Mouse (Mus musculus) layer of hippocampus, postnatal 25 days (tissue): Measurements from ENCODE around the gene Chtop. TPM values are rescaled to one million over a fixed set of nuclear protein-coding genes. Genes with fewer than 3 reads are reported as not detected.

Experiments used
- DNase-seq, 2 experiments: peaks; one replicate each; pipeline ENCODE4 v3.0.0; 2022; ENCODE audit warnings: mixed read lengths in 2 of 2, low spot score in 1 of 2; ENCODE audit errors: extremely low spot score in 1 of 2
- total RNA-seq, 2 experiments: library from RNA; stranded (reverse); gene quantifications; 2 replicates each; pipeline ENCODE4 v1.2.3; 2021

The Chtop gene
- total RNA-seq: 100 to 1,000 TPM; 159 to 166 TPM

GRCm38 (mm10) chr3:90508950-90509746, at the start of gene Chtop:
Gene Chtop, minus strand, starts transcription at chr3:90509498.
- peak; percentile 96 to 98 for DNase-seq

- DNase-seq: no peak
Measured at GRCm38 (mm10) chr3:90555954-90556353, 46.7 kb upstream of the Chtop start.

GRCm38 (mm10) chr3:90552231-90552630, 42.9 kb upstream of the Chtop start:
- DNase-seq: no peak

GRCm38 (mm10) chr3:90550421-90550790, 41.1 kb upstream of the Chtop start:
- DNase-seq: no peak

- no peak for DNase-seq
Measured at GRCm38 (mm10) chr3:90549676-90550420, 40.5 kb upstream of the Chtop start.

GRCm38 (mm10) chr3:90540904-90541303, 31.6 kb upstream of the Chtop start:
- DNase-seq: no peak

- no peak for DNase-seq
Measured at GRCm38 (mm10) chr3:90537905-90538296, 28.6 kb upstream of the Chtop start.

- peak in 1 of 2 experiments; percentile 37 for DNase-seq
Measured at GRCm38 (mm10) chr3:90537141-90537904, 28.0 kb upstream of the Chtop start, which contains the start of gene S100a16. Gene S100a16, plus strand, starts transcription at chr3:90537254.

- DNase-seq: no peak
Measured at GRCm38 (mm10) chr3:90535446-90535845, 26.1 kb upstream of the Chtop start.

GRCm38 (mm10) chr3:90531713-90532112, 22.4 kb upstream of the Chtop start:
- no peak for DNase-seq

GRCm38 (mm10) chr3:90527291-90527873, 18.1 kb upstream of the Chtop start:
- no peak for DNase-seq

GRCm38 (mm10) chr3:90526580-90526979, 17.3 kb upstream of the Chtop start, which contains the start of gene S100a14:
Gene S100a14, plus strand, starts transcription at chr3:90526856.
- no peak for DNase-seq

GRCm38 (mm10) chr3:90526076-90526475, 16.8 kb upstream of the Chtop start:
- DNase-seq: no peak

- DNase-seq: no peak
Measured at GRCm38 (mm10) chr3:90525421-90525820, 16.1 kb upstream of the Chtop start.

- no peak for DNase-seq
Measured at GRCm38 (mm10) chr3:90517711-90518110, 8.4 kb upstream of the Chtop start.

GRCm38 (mm10) chr3:90515789-90516188, 6.5 kb upstream of the Chtop start:
- no peak for DNase-seq

GRCm38 (mm10) chr3:90515242-90515641, 5.9 kb upstream of the Chtop start:
- no peak for DNase-seq

- DNase-seq: no peak
Measured at GRCm38 (mm10) chr3:90514691-90515090, 5.4 kb upstream of the Chtop start.

GRCm38 (mm10) chr3:90513796-90514590, 4.7 kb upstream of the Chtop start, which contains the start of the genes S100a1 and S100a13:
Gene S100a1, minus strand, starts transcription at chr3:90514392.
Gene S100a13, plus strand, starts transcription at chr3:90514435.
- no peak for DNase-seq
